Mouse (Mus musculus) liver, embryonic 14.5 days (tissue): ENCODE results near the gene Ap3b1. TPM values are rescaled to one million over a fixed set of nuclear protein-coding genes. Genes with fewer than 3 reads are reported as not detected.

Experiments
- ATAC-seq: fragments of 200-750 bp; cut with Nextera tagmentation; 2 replicates; pipeline ENCODE4 v1.8.0; 2017; ENCODE audit warnings: moderate number of reproducible peaks, mild to moderate bottlenecking, moderate library complexity; ENCODE audit not compliant: insufficient read depth
- DNase-seq, 3 experiments: peaks; one replicate each; pipeline ENCODE4 v3.0.0-alpha.2; 2012 to 2013; ENCODE audit warnings: low read depth in 3 of 3, low spot score in 3 of 3
- H3K27ac ChIP-seq: fragments of 300-500 bp; sonication (generic); 2 replicates; pipeline ENCODE4 v1.5.1; 2014; ENCODE audit warnings: moderate library complexity, mild to moderate bottlenecking, control low read depth, inconsistent platforms
- H3K27me3 ChIP-seq: fragments of 300-500 bp; sonication (generic); 2 replicates; pipeline ENCODE4 v1.6.1; 2014; ENCODE audit warnings: mild to moderate bottlenecking, low read length, moderate library complexity; ENCODE audit not compliant: control insufficient read depth, insufficient read depth
- H3K36me3 ChIP-seq: fragments of 300-500 bp; sonication (generic); replicated peaks from 2 replicates; pipeline ENCODE4 v1.6.1; 2014; ENCODE audit warnings: low read depth; ENCODE audit not compliant: control insufficient read depth, insufficient read depth
- H3K4me1 ChIP-seq, 2 experiments: fragments of 200-500 bp in 1 of 2; fragments of 300-500 bp in 1 of 2; sonication (generic) in 1 of 2; replicated peaks; 2 replicates each; pipeline ENCODE4 v1.6.1; 2012 to 2014; ENCODE audit warnings: antibody characterized with exemption in 1 of 2, inconsistent platforms in 1 of 2, low read length in 1 of 2; ENCODE audit not compliant: control insufficient read depth in 2 of 2, insufficient read depth in 2 of 2
- H3K4me2 ChIP-seq: fragments of 300-500 bp; sonication (generic); 2 replicates; pipeline ENCODE4 v1.6.1; 2014; ENCODE audit warnings: low read depth, mild to moderate bottlenecking, control low read depth, moderate library complexity
- H3K4me3 ChIP-seq, 2 experiments: fragments of 200-500 bp in 1 of 2; fragments of 300-500 bp in 1 of 2; sonication (generic) in 1 of 2; 2 replicates each; pipeline ENCODE4 v1.5.1; 2012 to 2014; ENCODE audit warnings: low read depth in 2 of 2, low read length in 2 of 2, mild to moderate bottlenecking in 2 of 2, control low read depth in 1 of 2, inconsistent platforms in 1 of 2, moderate library complexity in 1 of 2; ENCODE audit not compliant: insufficient read depth in 1 of 2
- H3K9ac ChIP-seq: fragments of 300-500 bp; sonication (generic); replicated peaks from 2 replicates; pipeline ENCODE4 v1.6.1; 2014; ENCODE audit warnings: mild to moderate bottlenecking, control low read depth, moderate library complexity
- H3K9me3 ChIP-seq: fragments of 300-500 bp; sonication (generic); 2 replicates; pipeline ENCODE4 v1.6.1; 2016; ENCODE audit warnings: low read length, mixed read lengths; ENCODE audit not compliant: control insufficient read depth
- CTCF ChIP-seq: IDR thresholded peaks from 2 replicates; pipeline ENCODE4 v1.5.1; 2016; ENCODE audit warnings: antibody characterized with exemption, low read depth, control low read depth
- EP300 ChIP-seq: IDR thresholded peaks from 2 replicates; pipeline ENCODE4 v1.6.1; 2016; ENCODE audit warnings: antibody characterized with exemption, low read depth
- WGBS: fragments of 180-500 bp; shearing (Covaris S2); extraction: QIAGEN DNeasy Blood & Tissue Kit; methylation state at CpG from one replicate; pipeline ENCODE4 v1.1.7; 2014; ENCODE audit not compliant: insufficient replicate concordance; 5-methylcytosine and 5-hydroxymethylcytosine counted together
- polyA plus RNA-seq, 2 experiments: library from polyadenylated mRNA; depleted of rRNA in 1 of 2; stranded (reverse) in 1 of 2; unstranded in 1 of 2; fragments of >200 nt; fragmentation: Nextera tagmentation in 1 of 2; extraction: Ambion mirVana in 1 of 2; gene quantifications; 2 replicates each; pipeline versions ENCODE4 v1.2.1 to v1.2.3; 2012 to 2014

Ap3b1 gene
- polyA plus RNA-seq, 2 experiments = 16.1 to 16.8 TPM

GRCm38 (mm10) chr13:94519276-94519675, 160.5 kb downstream of the Ap3b1 start:
- Histone ChIP-seq H3K36me3 (no peaks in the 10 kb centered on the region), H3K4me2 (no peak overlapping the region), H3K4me3 (no peak overlapping the region), H3K27ac (no peak overlapping the region), H3K9ac (no peak overlapping the region), H3K27me3 (no peaks in the 10 kb centered on the region), H3K9me3 (no peaks in the 10 kb centered on the region), H3K4me1 (peaks cover 5 to 15% of the 10 kb centered on the region in 2 experiments)
- TF ChIP-seq CTCF (no peak), EP300 (no peak)
- WGBS = 70% methylated on average over 8 of the region's 8 CpGs
- DNase-seq = no peak
- ATAC-seq = no peak

- no peaks in the 10 kb centered on the region for H3K27me3 ChIP-seq
- DNase-seq (peak in 2 of 3 experiments; percentile 12 to 38), ATAC-seq (peak; percentile 73)
- no peak overlapping the region for H3K4me2 ChIP-seq
- H3K36me3 ChIP-seq = no peaks in the 10 kb centered on the region
- peak overlapping the region; percentile 11; the same call in 1 of the 2 replicates for H3K27ac ChIP-seq
- TF ChIP-seq CTCF (no peak), EP300 (peak; percentile 82)
- no peak overlapping the region for H3K9ac ChIP-seq
- no peak overlapping the region for H3K4me3 ChIP-seq
- H3K9me3 ChIP-seq = no peaks in the 10 kb centered on the region
- WGBS = 19% methylated on average over 5 of the region's 5 CpGs
- H3K4me1 ChIP-seq = peaks cover 0 to 17% of the 10 kb centered on the region in 2 experiments; a peak in 3 of 4 replicates
These were observed 164.5 kb downstream of the Ap3b1 start for GRCm38 (mm10) chr13:94523213-94523612.

- Histone ChIP-seq H3K4me3 (no peak overlapping the region), H3K36me3 (no peaks in the 10 kb centered on the region), H3K27ac (no peak overlapping the region), H3K4me2 (no peak overlapping the region), H3K4me1 (peaks cover 0 to 17% of the 10 kb centered on the region in 2 experiments; a peak in 3 of 4 replicates), H3K9me3 (no peaks in the 10 kb centered on the region), H3K9ac (no peak overlapping the region), H3K27me3 (no peaks in the 10 kb centered on the region)
- TF ChIP-seq CTCF (no peak), EP300 (peak; percentile 51; the same call in 1 of the 2 replicates)
- 19% methylated on average over 7 of the region's 7 CpGs for WGBS
- peak; percentile 71 for ATAC-seq
- DNase-seq = peak in 1 of 3 experiments; percentile 33
These were observed 166.0 kb downstream of the Ap3b1 start for GRCm38 (mm10) chr13:94524669-94525238.

- Histone ChIP-seq H3K4me3 (no peak overlapping the region), H3K27me3 (no peaks in the 10 kb centered on the region), H3K9me3 (no peaks in the 10 kb centered on the region), H3K9ac (no peak overlapping the region), H3K27ac (no peak overlapping the region), H3K4me2 (no peak overlapping the region), H3K36me3 (no peaks in the 10 kb centered on the region), H3K4me1 (peaks cover 0 to 12% of the 10 kb centered on the region in 2 experiments; a peak in 3 of 4 replicates)
- no peak for TF ChIP-seq EP300
- TF ChIP-seq CTCF = no peak
- WGBS = 89% methylated on average over 5 of the region's 5 CpGs
- no peak for ATAC-seq
- no peak for DNase-seq
These were observed 170.4 kb downstream of the Ap3b1 start for GRCm38 (mm10) chr13:94529138-94529537.

- Histone ChIP-seq H3K4me3 (no peak overlapping the region), H3K4me2 (no peak overlapping the region), H3K4me1 (peaks cover 0 to 5% of the 10 kb centered on the region in 2 experiments; a peak in 2 of 4 replicates), H3K36me3 (no peaks in the 10 kb centered on the region), H3K27me3 (no peaks in the 10 kb centered on the region), H3K27ac (no peak overlapping the region), H3K9ac (no peak overlapping the region), H3K9me3 (no peaks in the 10 kb centered on the region)
- 84% methylated on average over 8 of the region's 8 CpGs for WGBS
- TF ChIP-seq EP300 (no peak), CTCF (no peak)
- ATAC-seq = no peak
- DNase-seq = no peak
These were observed 174.8 kb downstream of the Ap3b1 start for GRCm38 (mm10) chr13:94533516-94533915.
